Mouse (Mus musculus) mammary gland, adult 2 months (tissue): Measurements from ENCODE around the gene Purb. TPM values are rescaled to one million over a fixed set of nuclear protein-coding genes. Genes with fewer than 3 reads are reported as not detected.

Source experiments
- polyA plus RNA-seq: library from polyadenylated mRNA; depleted of rRNA; stranded (reverse); fragments of >200 nt; gene quantifications from 2 replicates; pipeline ENCODE4 v1.2.3, GENCODE M21; 2012; ENCODE audit warnings: low replicate concordance; rRNA removed

The Purb gene
- 7.5 and 11.6 TPM in 2 replicates for polyA plus RNA-seq

GRCm38 (mm10) chr11:6475867-6476484, at the start of gene Purb:
TSS of gene Purb (minus strand) at chr11:6475917.

GRCm38 (mm10) chr11:6520507-6521173, 44.9 kb upstream of the Purb start, which contains the start of gene Myo1g:
TSS of gene Myo1g (minus strand) at chr11:6520965.

GRCm38 (mm10) chr11:6444077-6444853, 31.5 kb downstream of the Purb start, which contains the start of gene H2afv:
TSS of gene H2afv (minus strand) at chr11:6444443.

Other genes starting within 250 kb of the Purb start
- 0.20 and 0.50 TPM in 2 replicates for gene Npc1l1, start 245.8 kb downstream of the Purb start, polyA plus RNA-seq
- gene Ddx56, start 208.1 kb downstream of the Purb start, polyA plus RNA-seq: 27.1 and 33.7 TPM in 2 replicates
- gene Tmed4, start 201.0 kb downstream of the Purb start, polyA plus RNA-seq: 79.1 and 122 TPM in 2 replicates
- 169 and 390 TPM in 2 replicates for gene Ogdh, start 184.3 kb downstream of the Purb start, polyA plus RNA-seq
- 43.9 and 108 TPM in 2 replicates for gene Zmiz2, start 86.8 kb downstream of the Purb start, polyA plus RNA-seq
- gene Ppia, start 60.5 kb downstream of the Purb start, polyA plus RNA-seq: 473 and 983 TPM in 2 replicates
- gene H2afv, start 31.5 kb downstream of the Purb start, polyA plus RNA-seq: 26.2 and 31.1 TPM in 2 replicates
- gene Myo1g, start 45.0 kb upstream of the Purb start, polyA plus RNA-seq: 76.2 and 117 TPM in 2 replicates
- gene Ccm2, start 71.0 kb upstream of the Purb start, polyA plus RNA-seq: 151 and 167 TPM in 2 replicates
- gene Nacad, start 130.1 kb upstream of the Purb start, polyA plus RNA-seq: 1.3 and 1.4 TPM in 2 replicates
- 103 and 119 TPM in 2 replicates for gene Tbrg4, start 150.2 kb upstream of the Purb start, polyA plus RNA-seq
- not detected in 2 replicates for gene Wap, start 162.7 kb upstream of the Purb start, polyA plus RNA-seq
- 2.8 and 4.1 TPM in 2 replicates for gene Ramp3, start 182.6 kb upstream of the Purb start, polyA plus RNA-seq